Mouse (Mus musculus): Measurements from ENCODE around the gene Slc25a21. TPM values are rescaled to one million over a fixed set of nuclear protein-coding genes. Genes with fewer than 3 reads are reported as not detected.

The Slc25a21 gene
- polyA plus RNA-seq, 1 experiment from 2014 or later, result 1.2 TPM

- no peak overlapping the region for H3K9ac ChIP-seq (ENCODE audit: low read depth, low read length)
- no peaks in the 10 kb centered on the region for H3K36me3 ChIP-seq (ENCODE audit: control insufficient read depth, insufficient read depth, low read length)
- no peak overlapping the region for H3K4me3 ChIP-seq (ENCODE audit: low read depth, low read length)
- no peak for DNase-seq (ENCODE audit: low spot score)
- H3K9me3 ChIP-seq (ENCODE audit: control insufficient read depth, low read length), result no peaks in the 10 kb centered on the region
- no peak overlapping the region for H3K27ac ChIP-seq (ENCODE audit: low read depth, low read length)
- no peaks in the 10 kb centered on the region for H3K4me1 ChIP-seq (replicated peaks; ENCODE audit: control insufficient read depth, insufficient read depth, low read length)
- no peaks in the 10 kb centered on the region for H3K27me3 ChIP-seq (ENCODE audit: control insufficient read depth, insufficient read depth, low read length)
- no peak for ATAC-seq (ENCODE audit: low FRiP score)
- 85% methylated on average over 8 of the region's 8 CpGs for WGBS
- H3K4me2 ChIP-seq (replicated peaks; ENCODE audit: low read depth, low read length), result no peak overlapping the region
These were observed 299.3 kb downstream of the Slc25a21 start for GRCm38 (mm10) chr12:56897976-56898375.

GRCm38 (mm10) chr12:56897221-56897937, 299.9 kb downstream of the Slc25a21 start:
- Histone ChIP-seq H3K9me3 (ENCODE audit: control insufficient read depth, low read length) (no peaks in the 10 kb centered on the region), H3K4me1 (replicated peaks; ENCODE audit: control insufficient read depth, insufficient read depth, low read length) (no peaks in the 10 kb centered on the region), H3K27ac (ENCODE audit: low read depth, low read length) (no peak overlapping the region), H3K36me3 (ENCODE audit: control insufficient read depth, insufficient read depth, low read length) (no peaks in the 10 kb centered on the region), H3K4me3 (ENCODE audit: low read depth, low read length) (no peak overlapping the region), H3K27me3 (ENCODE audit: control insufficient read depth, insufficient read depth, low read length) (no peaks in the 10 kb centered on the region), H3K9ac (ENCODE audit: low read depth, low read length) (no peak overlapping the region), H3K4me2 (replicated peaks; ENCODE audit: low read depth, low read length) (no peak overlapping the region)
- WGBS, result 84% methylated on average over 8 of the region's 8 CpGs
- ATAC-seq (ENCODE audit: low FRiP score) (no peak), DNase-seq (ENCODE audit: low spot score) (no peak)

- Histone ChIP-seq H3K4me2 (replicated peaks; ENCODE audit: low read depth, low read length) (no peak overlapping the region), H3K9me3 (ENCODE audit: control insufficient read depth, low read length) (no peaks in the 10 kb centered on the region), H3K4me3 (ENCODE audit: low read depth, low read length) (no peak overlapping the region), H3K9ac (ENCODE audit: low read depth, low read length) (no peak overlapping the region), H3K27ac (ENCODE audit: low read depth, low read length) (no peak overlapping the region), H3K4me1 (replicated peaks; ENCODE audit: control insufficient read depth, insufficient read depth, low read length) (no peaks in the 10 kb centered on the region), H3K36me3 (ENCODE audit: control insufficient read depth, insufficient read depth, low read length) (no peaks in the 10 kb centered on the region), H3K27me3 (ENCODE audit: control insufficient read depth, insufficient read depth, low read length) (no peaks in the 10 kb centered on the region)
- ATAC-seq (ENCODE audit: low FRiP score) (no peak), DNase-seq (ENCODE audit: low spot score) (no peak)
- 69% methylated on average over 5 of the region's 5 CpGs for WGBS
These were observed 302.3 kb downstream of the Slc25a21 start for GRCm38 (mm10) chr12:56894963-56895362.

GRCm38 (mm10) chr12:56890891-56891726, 306.2 kb downstream of the Slc25a21 start:
- H3K9me3 ChIP-seq (ENCODE audit: control insufficient read depth, low read length), result no peaks in the 10 kb centered on the region
- no peak for DNase-seq (ENCODE audit: low spot score)
- H3K27ac ChIP-seq (ENCODE audit: low read depth, low read length), result no peak overlapping the region
- no peaks in the 10 kb centered on the region; the same call in 1 of the 2 replicates for H3K4me1 ChIP-seq (replicated peaks; ENCODE audit: control insufficient read depth, insufficient read depth, low read length)
- no peak for ATAC-seq (ENCODE audit: low FRiP score)
- no peak overlapping the region for H3K4me2 ChIP-seq (replicated peaks; ENCODE audit: low read depth, low read length)
- 60% methylated on average over 6 of the region's 6 CpGs for WGBS
- H3K27me3 ChIP-seq (ENCODE audit: control insufficient read depth, insufficient read depth, low read length), result no peaks in the 10 kb centered on the region
- no peak overlapping the region for H3K9ac ChIP-seq (ENCODE audit: low read depth, low read length)
- no peaks in the 10 kb centered on the region for H3K36me3 ChIP-seq (ENCODE audit: control insufficient read depth, insufficient read depth, low read length)
- no peak overlapping the region for H3K4me3 ChIP-seq (ENCODE audit: low read depth, low read length)

GRCm38 (mm10) chr12:56877796-56878195, 319.5 kb downstream of the Slc25a21 start:
- Histone ChIP-seq H3K4me3 (ENCODE audit: low read depth, low read length) (no peak overlapping the region), H3K4me1 (replicated peaks; ENCODE audit: control insufficient read depth, insufficient read depth, low read length) (no peaks in the 10 kb centered on the region), H3K27me3 (ENCODE audit: control insufficient read depth, insufficient read depth, low read length) (no peaks in the 10 kb centered on the region), H3K4me2 (replicated peaks; ENCODE audit: low read depth, low read length) (no peak overlapping the region), H3K27ac (ENCODE audit: low read depth, low read length) (no peak overlapping the region), H3K36me3 (ENCODE audit: control insufficient read depth, insufficient read depth, low read length) (no peaks in the 10 kb centered on the region), H3K9me3 (ENCODE audit: control insufficient read depth, low read length) (no peaks in the 10 kb centered on the region), H3K9ac (ENCODE audit: low read depth, low read length) (no peak overlapping the region)
- DNase-seq (ENCODE audit: low spot score), result no peak
- ATAC-seq (ENCODE audit: low FRiP score), result no peak
- 41% methylated on average over 3 of the region's 3 CpGs for WGBS

GRCm38 (mm10) chr12:56876549-56876948, 320.7 kb downstream of the Slc25a21 start:
- H3K27me3 ChIP-seq (ENCODE audit: control insufficient read depth, insufficient read depth, low read length), result no peaks in the 10 kb centered on the region
- no peak overlapping the region for H3K27ac ChIP-seq (ENCODE audit: low read depth, low read length)
- DNase-seq (ENCODE audit: low spot score) (no peak), ATAC-seq (ENCODE audit: low FRiP score) (no peak)
- 42% methylated on average over 7 of the region's 7 CpGs for WGBS
- no peak overlapping the region for H3K9ac ChIP-seq (ENCODE audit: low read depth, low read length)
- no peaks in the 10 kb centered on the region for H3K9me3 ChIP-seq (ENCODE audit: control insufficient read depth, low read length)
- H3K4me3 ChIP-seq (ENCODE audit: low read depth, low read length), result no peak overlapping the region
- H3K4me1 ChIP-seq (replicated peaks; ENCODE audit: control insufficient read depth, insufficient read depth, low read length), result no peaks in the 10 kb centered on the region
- no peaks in the 10 kb centered on the region for H3K36me3 ChIP-seq (ENCODE audit: control insufficient read depth, insufficient read depth, low read length)
- H3K4me2 ChIP-seq (replicated peaks; ENCODE audit: low read depth, low read length), result no peak overlapping the region

GRCm38 (mm10) chr12:56873204-56873603, 324.1 kb downstream of the Slc25a21 start:
- H3K9me3 ChIP-seq (ENCODE audit: control insufficient read depth, low read length), result no peaks in the 10 kb centered on the region
- H3K4me3 ChIP-seq (ENCODE audit: low read depth, low read length), result no peak overlapping the region
- ATAC-seq (ENCODE audit: low FRiP score), result no peak

GRCm38 (mm10) chr12:56870569-56870968, 326.7 kb downstream of the Slc25a21 start:
- Histone ChIP-seq H3K36me3 (ENCODE audit: control insufficient read depth, insufficient read depth, low read length) (no peaks in the 10 kb centered on the region), H3K9me3 (ENCODE audit: control insufficient read depth, low read length) (no peaks in the 10 kb centered on the region), H3K27me3 (ENCODE audit: control insufficient read depth, insufficient read depth, low read length) (no peaks in the 10 kb centered on the region), H3K27ac (ENCODE audit: low read depth, low read length) (no peak overlapping the region), H3K4me3 (ENCODE audit: low read depth, low read length) (no peak overlapping the region), H3K4me1 (replicated peaks; ENCODE audit: control insufficient read depth, insufficient read depth, low read length) (no peaks in the 10 kb centered on the region), H3K9ac (ENCODE audit: low read depth, low read length) (no peak overlapping the region), H3K4me2 (replicated peaks; ENCODE audit: low read depth, low read length) (no peak overlapping the region)
- ATAC-seq (ENCODE audit: low FRiP score), result no peak
- 83% methylated on average over 3 of the region's 3 CpGs for WGBS
- DNase-seq (ENCODE audit: low spot score), result no peak

More at GRCm38 (mm10) chr12:56873204-56873603, 324.1 kb downstream of the Slc25a21 start:
- no peaks in the 10 kb centered on the region for H3K4me1 ChIP-seq (replicated peaks; ENCODE audit: control insufficient read depth, insufficient read depth, low read length)
- no peak overlapping the region for H3K4me2 ChIP-seq (replicated peaks; ENCODE audit: low read depth, low read length)
- no peak overlapping the region for H3K9ac ChIP-seq (ENCODE audit: low read depth, low read length)
- H3K27ac ChIP-seq (ENCODE audit: low read depth, low read length), result no peak overlapping the region
- H3K36me3 ChIP-seq (ENCODE audit: control insufficient read depth, insufficient read depth, low read length), result no peaks in the 10 kb centered on the region
- no peak for DNase-seq (ENCODE audit: low spot score)
- no peaks in the 10 kb centered on the region for H3K27me3 ChIP-seq (ENCODE audit: control insufficient read depth, insufficient read depth, low read length)

All from hindbrain, embryonic 11.5 days (tissue).